Mouse (Mus musculus): ENCODE data around the gene Loxl3.

GRCm38 (mm10) chr6:83032769-83033191 lies 1.2 kb upstream of the Loxl3 start:
- TF ChIP-seq CTCF (conservative IDR thresholded peaks at IDR 0.05; ENCODE audit: insufficient read depth, insufficient read length, low read depth, low read length) (no peak), POLR2A (IDR thresholded peaks at IDR 0.05; ENCODE audit: low read depth, low read length) (no peak)

Measured in kidney, adult 2 months (tissue).